Mouse (Mus musculus): ENCODE results near the gene Hist1h1a.
"Not testable (repeated sequence)": the region's sequence is repeated elsewhere in the genome, so short reads cannot be mapped to it uniquely, and the experiment has no call there.

Hist1h1a gene

DNA sequence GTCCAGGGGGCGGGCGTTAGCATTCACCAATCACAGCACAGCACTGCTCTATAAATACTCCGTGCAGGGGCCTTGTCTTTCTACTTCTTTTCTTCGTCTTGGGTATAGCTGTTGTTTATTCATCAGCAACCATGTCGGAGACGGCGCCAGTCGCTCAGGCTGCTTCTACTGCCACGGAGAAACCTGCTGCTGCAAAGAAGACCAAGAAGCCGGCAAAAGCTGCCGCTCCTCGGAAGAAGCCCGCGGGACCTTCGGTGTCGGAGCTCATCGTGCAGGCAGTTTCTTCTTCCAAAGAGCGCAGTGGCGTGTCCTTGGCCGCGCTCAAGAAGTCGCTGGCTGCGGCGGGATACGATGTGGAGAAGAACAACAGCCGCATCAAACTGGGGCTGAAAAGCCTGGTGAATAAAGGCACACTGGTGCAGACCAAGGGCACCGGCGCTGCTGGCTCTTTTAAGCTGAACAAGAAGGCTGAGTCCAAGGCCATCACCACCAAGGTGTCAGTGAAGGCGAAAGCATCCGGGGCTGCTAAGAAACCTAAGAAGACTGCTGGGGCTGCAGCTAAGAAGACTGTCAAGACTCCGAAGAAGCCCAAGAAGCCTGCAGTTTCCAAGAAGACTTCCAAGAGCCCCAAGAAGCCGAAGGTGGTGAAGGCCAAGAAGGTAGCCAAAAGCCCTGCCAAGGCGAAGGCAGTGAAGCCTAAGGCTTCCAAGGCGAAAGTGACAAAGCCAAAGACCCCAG lies at the start of gene Hist1h1a:
TSS of gene Hist1h1a (plus strand) at position 81 of the 738 bp plus-strand sequence.
- in situ Hi-C loops (cut with MboI, MseI), result loop anchor here (10.0 to 25.0 kb wide), 3 partner anchors 851 to 1976 kb away; partner anchors contain the start of genes Gmnn, Hist1h1b, Hist1h2an and Hist1h2bp

DNA sequence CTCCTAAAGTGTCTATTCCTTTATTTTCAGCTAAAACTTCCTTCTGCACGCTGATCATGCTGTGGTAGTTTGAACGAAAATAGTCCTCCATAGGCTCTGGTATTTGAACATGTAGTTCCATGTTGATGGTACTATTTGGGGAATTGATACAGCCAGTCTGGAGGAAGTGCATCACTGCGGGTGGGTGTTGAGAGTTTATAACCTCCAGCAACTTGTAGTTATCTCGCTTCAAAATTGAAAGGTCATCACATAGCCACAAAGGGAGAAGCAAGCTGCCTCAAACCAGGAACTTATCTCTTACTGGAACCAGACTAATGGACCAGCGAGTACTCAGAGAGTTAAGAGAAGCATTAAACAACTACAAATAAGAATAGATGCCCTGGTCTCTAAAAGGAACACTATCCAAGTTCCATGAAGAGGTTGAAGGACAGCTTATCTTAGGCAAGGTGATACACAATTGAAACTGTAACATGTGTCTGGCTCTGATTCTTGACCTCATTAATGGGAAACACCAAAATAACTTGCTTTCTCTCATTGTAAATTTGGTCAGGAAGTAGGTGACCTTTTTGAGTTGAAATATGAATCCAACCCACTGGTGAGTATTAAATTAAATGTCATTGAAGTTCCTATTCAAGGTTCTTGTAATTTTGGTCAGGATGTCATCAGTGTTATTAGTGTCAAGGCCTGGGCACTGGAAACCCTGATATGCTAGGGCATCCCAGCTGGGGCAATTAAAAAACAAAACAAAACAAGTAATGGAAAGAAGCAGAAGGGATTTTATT lies 47.0 kb upstream of the Hist1h1a start:
- in situ Hi-C loops (cut with MboI, MseI), result no loop called here

DNA sequence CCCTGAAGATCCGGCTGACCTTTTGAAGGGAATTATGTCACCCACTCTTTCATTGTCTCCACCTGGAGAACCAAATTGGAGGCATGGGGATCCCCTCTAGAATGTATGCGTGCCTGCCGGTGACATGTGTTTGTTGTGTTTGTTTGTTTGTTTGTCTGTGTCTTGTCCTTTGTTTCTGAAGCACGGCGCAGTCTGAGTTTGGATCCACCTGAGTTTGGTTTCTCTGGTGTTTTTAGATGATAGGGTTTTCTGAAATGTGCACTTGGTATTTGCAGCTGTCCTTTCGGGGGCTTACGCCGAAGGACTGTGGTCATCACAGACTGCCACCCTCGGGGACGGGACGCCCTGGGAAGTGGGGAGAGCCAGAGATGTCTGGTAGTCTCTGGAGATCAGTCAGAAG lies 46.3 kb upstream of the Hist1h1a start:
- in situ Hi-C loops (cut with MboI, MseI), result no loop called here

DNA sequence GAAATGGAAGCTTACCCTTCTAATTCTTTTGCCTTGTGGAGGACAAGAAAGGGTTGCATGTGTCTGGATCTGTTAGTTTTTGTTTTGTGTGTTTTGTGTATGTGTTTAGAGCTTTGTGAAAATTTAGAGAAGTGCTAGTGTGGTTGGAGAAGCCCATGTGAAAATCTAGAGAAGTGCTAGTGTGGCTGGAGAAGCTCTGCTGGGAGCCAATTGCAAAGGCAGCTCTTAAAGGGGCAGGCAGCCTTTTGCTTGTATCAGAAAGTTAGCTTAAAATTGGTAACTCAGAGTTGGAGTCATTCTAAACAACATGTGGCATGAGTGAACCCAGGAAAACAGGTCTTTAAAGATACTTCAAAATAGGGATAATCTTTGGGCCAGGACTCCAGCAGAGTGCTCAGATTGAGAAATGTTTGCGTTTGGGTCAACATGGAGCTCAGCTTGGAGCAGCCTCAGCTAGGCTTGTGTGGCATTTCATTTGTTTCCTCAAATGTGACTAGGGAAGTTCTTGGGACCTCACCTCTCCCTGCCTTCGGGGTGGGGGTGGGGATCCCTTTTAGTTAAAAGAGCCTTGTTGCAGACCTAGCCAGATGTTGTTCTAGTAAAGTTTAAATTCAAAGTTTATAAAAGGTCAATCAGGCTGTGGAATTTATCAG lies 45.7 kb upstream of the Hist1h1a start:
- in situ Hi-C loops (cut with MboI, MseI), result not testable (repeated sequence)

DNA sequence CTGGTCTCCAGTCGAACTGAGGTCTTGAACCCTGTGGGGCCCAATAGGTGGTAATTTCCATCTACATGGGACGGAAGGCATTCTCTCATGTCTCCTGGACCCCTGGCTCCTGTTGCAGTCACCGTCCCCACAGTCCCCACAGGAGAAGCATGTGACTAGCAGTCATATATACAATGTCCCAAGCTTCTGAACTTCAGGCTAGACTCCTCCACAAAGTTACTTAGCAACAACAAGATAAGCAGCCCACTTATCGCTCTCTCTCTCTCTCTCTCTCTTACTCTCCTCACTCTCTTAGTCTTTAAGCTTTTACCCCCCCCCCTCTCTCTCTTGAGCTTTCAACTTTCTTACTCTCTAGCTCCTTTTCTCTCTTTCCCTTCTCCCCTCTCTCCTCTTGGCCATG lies 39.2 kb upstream of the Hist1h1a start:
- in situ Hi-C loops (cut with MboI, MseI), result no loop called here

DNA sequence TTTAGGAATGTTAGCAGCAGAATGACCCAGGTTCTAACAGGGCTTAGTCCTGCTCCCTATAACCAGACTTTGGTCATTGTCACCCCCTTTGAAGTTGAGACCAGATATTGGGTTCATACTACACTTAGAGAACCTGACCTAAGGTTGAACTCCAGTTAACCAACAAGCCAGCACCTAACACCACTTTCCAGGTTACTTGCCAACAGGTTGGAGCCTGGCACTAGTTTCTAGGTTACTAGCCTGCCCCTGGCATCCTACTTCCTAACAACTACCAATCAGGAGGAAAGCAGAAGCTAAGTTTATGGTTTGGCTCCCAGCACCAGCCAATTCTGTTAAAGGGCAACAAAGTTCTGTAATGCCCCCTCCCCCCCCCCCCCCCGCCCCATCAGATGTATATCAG lies 38.3 kb upstream of the Hist1h1a start:
- in situ Hi-C loops (cut with MboI, MseI), result loop anchor here (5.0 kb wide), 1 partner anchor 33 kb away; no protein-coding TSS in a partner anchor

DNA sequence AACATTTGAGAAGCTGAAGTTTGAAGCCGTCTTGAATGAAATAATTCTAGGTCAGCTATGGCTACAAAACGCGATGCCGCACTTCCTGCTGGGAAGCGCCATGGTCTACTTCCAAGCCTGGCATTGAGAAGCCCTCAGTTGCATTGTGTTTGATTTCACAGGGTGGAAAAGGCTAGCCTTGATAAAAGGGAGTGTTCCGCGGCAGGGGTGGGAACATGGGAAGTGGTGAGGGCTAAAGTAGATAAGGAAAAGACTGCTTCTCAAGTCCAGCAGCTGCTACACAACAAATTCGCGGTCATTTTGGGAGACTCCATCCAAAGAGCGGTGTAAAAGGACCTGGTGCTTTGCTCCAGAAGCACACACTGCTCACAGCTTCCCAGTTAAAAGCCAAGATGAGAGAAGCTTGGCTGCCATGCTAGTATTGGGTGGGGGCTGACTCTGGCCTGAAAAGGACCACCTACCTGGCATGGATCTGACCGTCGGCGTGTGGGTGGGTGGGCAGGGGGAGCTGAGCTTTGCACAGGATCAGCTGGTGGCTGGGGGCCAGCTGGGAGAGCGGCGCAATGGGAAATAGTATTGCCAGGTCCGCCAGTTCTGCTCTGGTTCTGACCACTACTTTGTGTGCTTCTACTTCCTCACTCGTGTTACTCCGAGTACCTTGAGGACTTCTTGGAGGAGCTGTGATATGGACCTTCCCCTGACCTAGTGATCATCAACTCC lies 34.8 kb upstream of the Hist1h1a start:
- in situ Hi-C loops (cut with MboI, MseI), result loop anchor here (5.0 kb wide), 1 partner anchor 36 kb away; no protein-coding TSS in a partner anchor

DNA sequence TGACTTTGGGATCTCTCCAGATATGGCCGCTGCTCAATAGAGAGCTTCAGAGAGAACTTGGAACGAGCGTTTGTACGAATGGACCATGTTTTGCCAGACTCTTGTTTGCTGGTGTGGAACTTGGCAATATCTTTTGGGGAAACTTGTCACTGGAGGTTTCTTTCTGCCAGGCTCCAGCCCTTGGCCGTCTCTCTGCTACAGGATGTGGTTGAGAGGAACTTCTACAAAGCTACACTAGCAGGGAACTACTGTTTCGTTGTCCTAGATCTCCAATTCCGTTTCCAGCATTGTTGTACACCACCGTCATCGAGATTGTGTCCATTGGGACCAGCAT lies 34.3 kb upstream of the Hist1h1a start:
- in situ Hi-C loops (cut with MboI, MseI), result loop anchor here (5.0 kb wide), 1 partner anchor 37 kb away; no protein-coding TSS in a partner anchor

DNA sequence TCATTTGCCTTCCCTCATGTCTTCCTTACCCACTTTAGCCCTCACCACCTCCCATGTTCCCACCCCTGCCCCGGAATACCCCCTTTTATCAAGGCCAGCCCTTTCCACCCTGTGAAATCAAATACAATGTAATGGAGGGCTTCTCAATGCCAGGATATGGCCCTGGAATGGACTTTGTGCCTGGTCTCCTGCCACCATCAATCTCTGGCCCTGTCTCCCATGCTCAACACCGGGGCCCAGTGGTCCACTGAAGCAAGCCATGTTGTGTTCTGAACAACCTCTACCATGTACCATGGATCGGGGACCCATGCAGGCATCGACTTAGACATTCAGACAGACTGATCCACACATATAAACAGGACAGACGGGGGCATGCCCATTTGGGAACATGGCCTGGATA lies 33.8 kb upstream of the Hist1h1a start:
- in situ Hi-C loops (cut with MboI, MseI), result loop anchor here (5.0 to 10.0 kb wide), 2 partner anchors 37 to 95 kb away; no protein-coding TSS in a partner anchor

DNA sequence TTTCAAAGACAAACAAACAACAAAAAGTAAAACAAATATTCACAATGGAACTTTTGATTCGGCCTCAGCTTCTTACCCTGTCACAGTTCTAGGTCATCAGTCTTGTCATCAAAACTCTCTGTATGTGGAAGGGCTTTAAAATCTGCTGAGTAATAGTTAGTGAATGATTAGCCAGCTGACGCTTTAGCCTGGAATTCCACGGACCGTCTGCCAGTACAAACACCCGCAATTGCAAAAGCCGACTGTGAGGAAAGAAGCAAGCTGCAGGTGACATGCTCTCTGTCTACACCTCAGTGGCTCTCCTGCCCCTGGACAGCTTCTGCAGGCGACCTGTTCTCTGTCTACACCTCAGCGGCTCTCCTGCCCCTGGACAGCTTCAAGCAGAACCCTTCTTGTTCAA lies 33.0 kb upstream of the Hist1h1a start:
- in situ Hi-C loops (cut with MboI, MseI), result loop anchor here (10.0 kb wide), 1 partner anchor 96 kb away; no protein-coding TSS in a partner anchor

DNA sequence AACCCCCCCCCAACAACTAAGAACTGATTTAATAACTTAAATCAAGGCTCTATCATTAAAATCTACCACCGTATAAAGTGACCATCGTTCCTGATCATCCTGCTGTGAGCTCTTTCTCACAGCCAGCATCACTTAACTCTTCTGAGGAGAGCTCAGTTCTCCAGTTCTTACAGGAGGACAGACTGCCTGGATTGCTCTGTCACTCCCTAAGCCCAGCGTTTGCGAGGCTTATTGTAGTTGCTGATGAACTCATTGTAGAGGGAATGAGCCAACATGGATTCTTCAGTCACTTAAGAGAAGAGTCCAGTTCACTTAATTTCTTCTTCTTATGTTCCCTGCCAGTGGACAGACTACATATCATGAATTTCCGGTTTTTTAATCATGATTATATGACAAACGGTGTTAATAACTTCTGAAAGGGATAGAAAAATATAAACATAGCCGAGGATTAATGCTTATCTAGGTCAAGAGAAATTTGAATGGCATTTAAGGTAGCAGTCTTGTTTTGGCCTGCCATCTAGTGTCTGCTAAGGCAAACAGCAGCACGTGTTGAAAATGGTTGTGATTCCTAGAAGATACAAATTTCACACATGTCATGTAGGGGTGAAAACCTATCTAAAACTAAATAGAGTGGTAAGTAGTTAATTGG lies 31.2 kb upstream of the Hist1h1a start:
- in situ Hi-C loops (cut with MboI, MseI), result loop anchor here (10.0 kb wide), 1 partner anchor 97 kb away; no protein-coding TSS in a partner anchor

DNA sequence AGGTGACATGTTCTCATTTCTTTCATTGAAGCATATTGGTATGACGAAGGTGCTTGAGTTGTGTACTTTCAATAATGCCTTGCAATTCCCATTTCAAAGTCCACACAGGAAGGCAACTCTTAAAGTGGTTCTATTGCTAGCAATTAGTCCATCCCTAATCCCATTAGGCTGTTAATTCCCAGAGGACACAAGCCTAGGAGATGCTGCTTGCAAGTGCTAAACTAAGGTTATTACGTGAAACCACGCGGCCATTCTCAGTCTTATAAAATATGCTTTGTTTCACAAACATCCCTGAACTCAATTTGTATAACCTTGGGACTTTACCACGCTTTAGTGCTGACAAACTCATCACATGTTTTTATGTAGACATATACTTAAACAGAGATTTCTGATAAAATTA lies 26.4 kb upstream of the Hist1h1a start:
- in situ Hi-C loops (cut with MboI, MseI), result loop anchor here (10.0 kb wide), 1 partner anchor 102 kb away; no protein-coding TSS in a partner anchor

DNA sequence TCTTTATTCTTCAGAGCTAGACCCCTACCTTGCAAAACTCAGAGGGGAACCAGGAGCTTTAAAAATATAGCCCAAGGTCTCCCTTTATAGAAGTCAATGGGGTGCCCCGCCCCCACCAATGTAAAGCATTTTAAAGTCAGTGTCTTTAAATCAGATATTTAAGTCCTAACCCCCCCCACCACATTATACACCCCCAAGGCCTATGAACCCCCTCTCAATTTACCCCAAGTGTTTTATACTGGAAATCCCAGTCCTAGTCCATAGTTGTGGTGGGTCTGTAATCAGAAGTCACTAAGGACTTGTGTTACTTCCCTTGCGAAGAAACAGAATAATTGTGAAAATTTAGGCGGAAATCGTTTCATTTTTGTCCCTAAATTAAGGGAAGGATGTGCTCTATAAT lies 25.4 kb upstream of the Hist1h1a start:
- in situ Hi-C loops (cut with MboI, MseI), result loop anchor here (10.0 kb wide), 1 partner anchor 103 kb away; no protein-coding TSS in a partner anchor

DNA sequence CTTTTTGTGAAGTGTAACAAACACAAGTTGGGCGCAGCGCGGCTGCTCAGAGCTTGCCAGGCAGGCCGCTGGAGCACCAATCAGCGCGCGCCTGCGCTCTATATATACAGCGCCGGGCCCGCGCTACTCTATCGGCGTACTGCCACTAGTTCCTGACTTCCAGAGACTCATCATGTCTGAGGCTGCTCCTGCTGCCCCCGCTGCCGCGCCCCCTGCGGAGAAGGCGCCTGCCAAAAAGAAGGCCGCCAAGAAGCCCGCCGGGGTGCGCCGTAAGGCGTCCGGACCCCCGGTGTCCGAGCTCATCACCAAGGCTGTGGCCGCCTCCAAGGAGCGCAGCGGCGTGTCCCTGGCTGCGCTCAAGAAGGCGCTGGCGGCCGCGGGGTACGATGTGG lies 24.8 kb upstream of the Hist1h1a start, which contains the start of gene Hist1h1c:
TSS of gene Hist1h1c (plus strand) at position 132 of the 392 bp plus-strand sequence.
- in situ Hi-C loops (cut with MboI, MseI), result loop anchor here (10.0 kb wide), 1 partner anchor 104 kb away; no protein-coding TSS in a partner anchor

DNA sequence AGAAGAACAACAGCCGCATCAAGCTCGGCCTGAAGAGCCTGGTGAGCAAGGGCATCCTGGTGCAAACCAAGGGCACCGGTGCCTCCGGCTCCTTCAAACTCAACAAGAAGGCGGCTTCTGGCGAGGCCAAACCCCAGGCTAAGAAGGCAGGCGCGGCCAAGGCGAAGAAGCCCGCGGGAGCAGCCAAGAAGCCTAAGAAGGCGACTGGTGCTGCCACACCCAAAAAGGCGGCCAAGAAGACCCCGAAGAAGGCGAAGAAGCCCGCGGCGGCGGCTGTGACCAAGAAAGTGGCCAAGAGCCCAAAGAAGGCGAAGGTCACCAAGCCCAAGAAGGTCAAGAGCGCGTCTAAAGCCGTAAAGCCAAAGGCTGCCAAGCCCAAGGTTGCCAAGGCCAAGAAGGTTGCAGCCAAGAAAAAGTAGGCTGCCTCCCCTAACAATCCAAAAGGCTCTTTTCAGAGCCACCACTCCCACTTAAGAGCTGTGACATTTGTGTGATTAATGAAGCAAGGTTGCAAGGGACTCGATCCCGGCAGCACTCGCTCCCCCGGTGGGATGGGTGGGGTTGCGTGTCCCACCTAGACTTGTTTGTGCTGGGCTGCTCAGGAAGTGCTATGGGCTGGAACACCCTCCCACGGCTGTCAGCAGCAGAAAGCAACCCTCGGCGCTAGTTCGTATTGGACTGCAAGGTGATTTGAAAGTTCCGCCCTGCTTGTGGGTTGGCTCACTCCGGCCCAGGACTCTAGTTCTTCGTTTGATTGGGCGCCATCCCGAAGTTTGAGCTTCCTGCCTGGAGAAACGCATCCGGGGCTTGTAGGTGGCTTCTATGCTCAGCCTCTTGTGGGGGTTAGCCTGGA lies 24.2 kb upstream of the Hist1h1a start:
- in situ Hi-C loops (cut with MboI, MseI), result loop anchor here (10.0 kb wide), 1 partner anchor 104 kb away; no protein-coding TSS in a partner anchor

DNA sequence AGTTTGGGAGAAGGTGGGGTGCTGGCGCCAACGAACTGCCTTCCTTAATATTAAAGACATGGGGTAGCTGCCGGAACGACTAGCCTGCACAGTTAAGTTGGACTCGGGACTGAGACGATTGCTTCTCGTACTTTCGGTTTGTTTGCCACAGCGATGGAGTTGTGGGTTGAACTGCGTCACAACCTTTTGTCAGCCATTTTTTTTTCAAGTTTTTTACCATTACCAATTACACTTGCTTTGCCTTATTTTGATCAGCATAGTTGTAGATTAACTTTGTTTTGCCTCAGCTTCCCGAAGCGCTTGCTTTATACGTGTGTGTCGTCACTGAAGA lies 23.6 kb upstream of the Hist1h1a start:
- in situ Hi-C loops (cut with MboI, MseI), result loop anchor here (10.0 kb wide), 2 partner anchors 105 to 1695 kb away; partner anchors contain the start of genes Hist1h2ag, Hist1h2bj and Hist1h4i

DNA sequence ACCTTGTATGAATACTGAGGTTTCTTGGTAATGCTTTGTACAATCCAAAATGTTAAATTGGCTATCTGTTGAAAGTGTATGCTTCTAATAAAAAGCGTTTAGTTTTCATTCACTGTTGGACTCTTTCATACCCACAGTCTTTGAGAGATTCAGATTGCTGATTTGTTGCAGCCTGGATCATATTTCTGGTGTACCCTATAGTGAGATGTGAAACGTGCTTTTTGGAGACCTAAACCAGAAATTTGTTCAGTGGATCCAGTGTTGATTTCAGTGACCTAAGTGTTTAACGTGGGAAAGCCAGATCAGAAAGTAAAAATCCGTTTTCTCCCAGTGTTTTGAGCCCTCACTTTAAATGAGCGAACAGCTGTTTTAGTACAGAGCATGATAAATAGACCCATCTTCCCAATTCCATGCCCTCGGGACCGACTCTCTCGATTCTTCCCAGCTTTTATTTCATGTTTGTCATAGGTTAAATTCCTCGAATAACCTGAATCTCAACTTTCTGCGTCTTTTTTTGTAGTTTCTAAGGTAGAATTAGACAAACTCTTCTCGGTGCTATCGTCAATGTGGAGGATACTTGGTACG lies 23.1 kb upstream of the Hist1h1a start:
- in situ Hi-C loops (cut with MboI, MseI), result loop anchor here (10.0 kb wide), 1 partner anchor 1696 kb away; the partner anchor contains the start of genes Hist1h2ag, Hist1h2bj and Hist1h4i

DNA sequence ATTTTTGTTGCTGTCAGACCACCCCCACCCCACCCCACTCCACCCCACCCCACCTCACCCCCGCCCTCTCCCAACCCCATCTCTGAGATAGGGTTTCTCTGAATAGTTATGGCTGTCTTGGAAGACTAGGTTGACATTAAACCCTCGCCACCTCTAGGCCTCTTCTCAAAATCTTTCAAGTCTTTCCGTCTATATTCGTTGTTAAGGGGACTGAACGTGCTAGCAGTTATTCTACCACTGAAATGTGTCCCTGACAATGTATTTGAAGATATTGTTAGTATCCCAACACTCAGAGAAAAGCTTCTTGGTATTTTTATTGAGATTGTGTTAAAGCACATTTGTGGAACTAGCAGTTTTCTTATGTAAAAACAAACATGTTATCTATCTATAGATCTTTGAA lies 22.6 kb upstream of the Hist1h1a start:
- in situ Hi-C loops (cut with MboI, MseI), result loop anchor here (10.0 kb wide), 1 partner anchor 1696 kb away; the partner anchor contains the start of genes Hist1h2ag, Hist1h2bj and Hist1h4i

DNA sequence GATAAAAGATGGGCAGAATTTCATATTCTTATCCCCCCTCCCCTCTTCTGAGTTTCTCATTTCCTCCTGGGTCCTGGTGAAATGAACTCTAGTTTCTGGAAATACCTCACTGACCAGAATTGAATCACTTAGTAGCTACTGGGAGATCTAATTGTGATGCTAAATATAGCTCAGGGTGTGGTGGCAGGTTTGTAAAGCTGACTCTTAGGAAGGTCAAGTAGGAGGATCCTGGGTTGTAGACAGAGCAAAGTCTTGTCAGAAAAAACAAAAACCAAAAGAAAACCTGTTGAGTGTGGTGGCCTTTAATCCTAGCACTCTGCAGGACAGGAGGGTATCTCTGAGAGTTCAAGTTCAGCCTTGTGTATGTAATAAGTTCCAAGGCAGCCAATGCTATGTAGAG lies 21.5 kb upstream of the Hist1h1a start:
- in situ Hi-C loops (cut with MboI, MseI), result loop anchor here (10.0 kb wide), 1 partner anchor 1697 kb away; the partner anchor contains the start of genes Hist1h2ag, Hist1h2bj and Hist1h4i
